Mouse (Mus musculus): Measurements from ENCODE around the gene Oard1. TPM values are rescaled to one million over a fixed set of nuclear protein-coding genes. Genes with fewer than 3 reads are reported as not detected.
A peak's percentile ranks its signal among the peaks of the same experiment; 100 is the strongest.

Oard1 gene
- polyA plus RNA-seq, 1 experiment from 2014 or later, result 45.4 TPM

DNA sequence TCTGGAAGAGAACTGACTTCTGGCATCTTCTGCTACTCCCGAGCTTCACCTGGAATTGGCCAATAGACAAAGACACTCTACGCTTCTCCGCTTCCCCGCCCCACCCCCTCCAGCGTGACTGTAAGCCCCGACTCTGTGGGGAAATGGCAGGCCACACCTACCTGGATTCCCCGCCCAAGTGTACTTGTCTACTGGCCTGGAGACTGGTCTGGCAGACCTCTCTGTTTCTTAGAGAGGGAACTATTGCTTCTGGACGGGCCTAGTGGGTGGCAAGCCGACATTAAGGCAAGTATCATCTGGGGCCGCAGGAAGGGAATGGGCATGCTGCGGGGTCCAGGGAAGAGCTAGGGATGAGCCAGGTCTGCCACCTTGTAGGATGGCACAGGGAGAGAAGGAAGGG, 44.9 kb downstream of the Oard1 start, which contains the start of gene Unc5cl:
Gene Unc5cl, plus strand, starts transcription at position 214 of the 400 bp plus-strand sequence.
- H3K9ac ChIP-seq, result no peak within 1 kb of the TSS
- WGBS, result 52% methylated on average over 11 of the region's 11 CpGs
- no peak within 1 kb of the TSS for H3K4me3 ChIP-seq
- no peak within 1 kb of the TSS for H3K27ac ChIP-seq (ENCODE audit: poor library complexity, severe bottlenecking)
- no peak for ATAC-seq (ENCODE audit: insufficient number of reproducible peaks, low FRiP score)
- 0 out of 2 replicates have a peak, but pooled peaks cover 3% of the 10 kb centered on the region for H3K27me3 ChIP-seq (replicated peaks)
- H3K36me3 ChIP-seq, result no peaks in the 10 kb centered on the region
- H3K9me3 ChIP-seq (replicated peaks), result no peaks in the 10 kb centered on the region
- H3K4me2 ChIP-seq, result peak within 1 kb of the TSS; percentile 40
- 0 out of 2 replicates have a peak, but pooled peaks cover 17% of the 10 kb centered on the region for H3K4me1 ChIP-seq (replicated peaks)

DNA sequence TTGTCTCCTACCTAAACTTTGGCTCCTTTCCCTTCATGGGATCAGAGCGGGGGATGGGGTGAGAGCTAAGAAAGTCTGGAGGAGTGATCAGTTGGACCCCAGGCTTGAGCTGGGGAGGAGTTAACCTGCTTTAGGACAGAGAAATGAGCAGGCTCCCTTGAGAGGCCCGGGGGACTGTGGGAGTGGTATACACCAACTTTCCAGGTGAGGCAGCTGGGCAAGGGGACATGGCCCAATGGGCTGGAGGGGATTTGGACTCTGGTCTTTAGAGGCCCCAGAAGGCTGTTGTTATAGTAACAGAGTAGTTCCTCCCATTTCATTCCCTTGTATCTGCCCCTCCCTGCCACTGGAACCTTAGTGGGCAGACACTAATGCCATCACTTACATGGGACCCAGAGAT, 46.1 kb downstream of the Oard1 start:
- Histone ChIP-seq H3K4me1 (replicated peaks) (0 out of 2 replicates have a peak, but pooled peaks cover 17% of the 10 kb centered on the region), H3K27ac (ENCODE audit: poor library complexity, severe bottlenecking) (no peak overlapping the region), H3K27me3 (replicated peaks) (peaks cover 4% of the 10 kb centered on the region; the same call in 1 of the 2 replicates), H3K4me3 (no peak overlapping the region), H3K9ac (no peak overlapping the region), H3K4me2 (no peak overlapping the region), H3K36me3 (no peaks in the 10 kb centered on the region), H3K9me3 (replicated peaks) (no peaks in the 10 kb centered on the region)
- 82% methylated on average over 2 of the region's 2 CpGs for WGBS
- no peak for ATAC-seq (ENCODE audit: insufficient number of reproducible peaks, low FRiP score)

DNA sequence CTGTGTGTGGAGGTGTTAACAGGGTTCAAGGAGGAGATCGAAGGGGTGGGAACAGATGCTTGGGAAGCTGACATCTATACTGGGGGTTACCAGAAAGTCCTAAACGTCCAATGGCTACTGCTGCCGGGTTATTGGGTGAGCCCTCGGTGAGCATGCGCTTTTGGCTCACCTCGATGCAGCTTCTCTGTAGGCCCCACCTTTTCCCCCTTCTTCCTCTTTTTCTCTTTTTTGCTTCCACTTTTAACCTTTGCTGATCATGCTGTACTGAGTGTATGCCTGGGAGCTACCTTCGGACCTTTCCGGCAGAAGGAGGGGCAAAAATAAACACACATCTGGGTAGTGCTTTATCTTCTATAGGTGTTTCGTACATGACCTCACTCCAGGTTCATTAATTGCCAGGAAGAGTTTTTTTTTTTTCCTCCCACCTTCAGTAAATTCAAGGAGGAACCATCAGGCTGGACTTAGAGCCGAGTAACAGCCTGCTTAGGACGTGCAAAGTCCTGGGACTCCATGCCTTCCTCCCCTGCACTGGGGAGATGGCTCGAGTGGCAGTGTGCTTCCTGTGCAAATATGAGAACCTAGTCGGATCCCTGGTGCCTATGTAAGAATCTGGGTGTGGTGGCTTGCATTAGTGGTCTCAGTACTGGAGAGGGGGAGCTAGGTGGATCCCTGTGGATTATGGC, 48.3 kb downstream of the Oard1 start:
- no peak overlapping the region for H3K4me2 ChIP-seq
- no peak for ATAC-seq (ENCODE audit: insufficient number of reproducible peaks, low FRiP score)
- H3K9ac ChIP-seq, result no peak overlapping the region
- no peaks in the 10 kb centered on the region for H3K9me3 ChIP-seq (replicated peaks)
- H3K27me3 ChIP-seq (replicated peaks), result peaks cover 9% of the 10 kb centered on the region; the same call in 1 of the 2 replicates
- 0 out of 2 replicates have a peak, but pooled peaks cover 8% of the 10 kb centered on the region for H3K4me1 ChIP-seq (replicated peaks)
- no peak overlapping the region for H3K27ac ChIP-seq (ENCODE audit: poor library complexity, severe bottlenecking)
- H3K36me3 ChIP-seq, result no peaks in the 10 kb centered on the region
- WGBS, result 72% methylated on average over 13 of the region's 13 CpGs
- no peak overlapping the region for H3K4me3 ChIP-seq

DNA sequence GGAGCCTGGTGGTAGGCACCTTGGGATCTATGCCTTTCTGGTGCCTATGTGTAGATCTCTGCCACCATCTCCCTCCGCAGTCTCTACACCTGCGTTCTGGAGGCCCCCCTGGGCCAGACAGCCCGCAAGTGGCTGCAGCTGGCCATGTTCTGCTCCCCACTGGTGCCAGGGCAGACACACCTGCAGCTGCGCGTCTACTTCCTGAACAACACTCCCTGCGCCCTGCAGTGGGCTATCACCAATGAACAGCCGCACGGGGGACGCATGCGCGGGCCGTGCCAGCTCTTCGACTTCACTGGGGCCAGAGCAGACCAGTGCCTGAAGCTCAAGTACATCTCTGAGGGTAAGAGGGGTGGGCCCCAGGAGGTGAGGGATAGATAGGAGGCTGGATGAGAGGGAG, 52.3 kb downstream of the Oard1 start:
- H3K4me1 ChIP-seq (replicated peaks), result peaks cover 8% of the 10 kb centered on the region; the same call in 1 of the 2 replicates
- H3K9me3 ChIP-seq (replicated peaks), result no peaks in the 10 kb centered on the region
- H3K27ac ChIP-seq (ENCODE audit: poor library complexity, severe bottlenecking), result no peak overlapping the region
- H3K4me3 ChIP-seq, result no peak overlapping the region
- no peak overlapping the region for H3K9ac ChIP-seq
- WGBS, result 93% methylated on average over 13 of the region's 13 CpGs
- peaks cover 38% of the 10 kb centered on the region for H3K27me3 ChIP-seq (replicated peaks)
- no peak overlapping the region for H3K4me2 ChIP-seq
- no peaks in the 10 kb centered on the region for H3K36me3 ChIP-seq
- ATAC-seq (ENCODE audit: insufficient number of reproducible peaks, low FRiP score), result no peak

DNA sequence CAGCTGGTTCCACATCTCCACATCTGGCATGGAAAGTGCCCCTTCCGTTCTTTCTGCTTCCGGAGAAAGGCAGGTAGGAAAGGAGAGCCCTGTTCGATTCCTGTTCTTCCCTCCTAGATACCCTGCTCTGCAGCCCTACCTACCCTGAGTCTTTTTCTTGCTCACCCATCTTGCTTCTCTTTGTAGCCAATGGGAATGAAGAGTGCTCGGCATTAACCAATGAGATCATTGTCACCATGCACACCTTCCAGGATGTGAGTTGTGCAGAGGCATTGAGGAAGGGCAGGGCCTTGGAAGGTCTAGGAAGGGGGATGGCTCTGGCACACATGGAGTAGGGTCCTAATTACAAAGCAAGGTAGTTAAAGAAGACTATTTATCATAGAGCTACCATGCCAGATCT, 53.6 kb downstream of the Oard1 start:
- H3K27me3 ChIP-seq (replicated peaks), result peaks cover 41% of the 10 kb centered on the region
- no peak overlapping the region for H3K4me2 ChIP-seq
- no peak for ATAC-seq (ENCODE audit: insufficient number of reproducible peaks, low FRiP score)
- no peaks in the 10 kb centered on the region for H3K9me3 ChIP-seq (replicated peaks)
- WGBS, result 84% methylated on average over 4 of the region's 4 CpGs
- no peaks in the 10 kb centered on the region for H3K36me3 ChIP-seq
- H3K4me3 ChIP-seq, result no peak overlapping the region
- H3K4me1 ChIP-seq (replicated peaks), result peaks cover 6% of the 10 kb centered on the region
- H3K9ac ChIP-seq, result no peak overlapping the region
- no peak overlapping the region for H3K27ac ChIP-seq (ENCODE audit: poor library complexity, severe bottlenecking)

Other genes starting within 250 kb of the Oard1 start
- gene A530064D06Rik, start 242.7 kb upstream of the Oard1 start, polyA plus RNA-seq (2016; fragmentation: Nextera tagmentation; extraction: Ambion mirVana), result not detected in 2 replicates
- gene Trem1, start 177.2 kb upstream of the Oard1 start, polyA plus RNA-seq (2016; fragmentation: Nextera tagmentation; extraction: Ambion mirVana), result 0.08 and 0.22 TPM in 2 replicates
- not detected in 2 replicates for gene Trem3, start 162.2 kb upstream of the Oard1 start, polyA plus RNA-seq (2016; fragmentation: Nextera tagmentation; extraction: Ambion mirVana)
- 0.39 and 0.74 TPM in 2 replicates for gene Treml4, start 145.7 kb upstream of the Oard1 start, polyA plus RNA-seq (2016; fragmentation: Nextera tagmentation; extraction: Ambion mirVana)
- 0.82 and 0.97 TPM in 2 replicates for gene Treml2, start 110.5 kb upstream of the Oard1 start, polyA plus RNA-seq (2016; fragmentation: Nextera tagmentation; extraction: Ambion mirVana)
- gene B430306N03Rik, start 93.9 kb upstream of the Oard1 start, polyA plus RNA-seq (2016; fragmentation: Nextera tagmentation; extraction: Ambion mirVana), result 0.13 and 0.15 TPM in 2 replicates
- 1.5 and 1.7 TPM in 2 replicates for gene Trem2, start 63.6 kb upstream of the Oard1 start, polyA plus RNA-seq (2016; fragmentation: Nextera tagmentation; extraction: Ambion mirVana)
- 4.3 and 6.1 TPM in 2 replicates for gene Treml1, start 50.1 kb upstream of the Oard1 start, polyA plus RNA-seq (2016; fragmentation: Nextera tagmentation; extraction: Ambion mirVana)
- gene Nfya, start 108 bp upstream of the Oard1 start, polyA plus RNA-seq (2016; fragmentation: Nextera tagmentation; extraction: Ambion mirVana), result 13.7 and 14.0 TPM in 2 replicates
- gene Apobec2, start 22.9 kb downstream of the Oard1 start, polyA plus RNA-seq (2016; fragmentation: Nextera tagmentation; extraction: Ambion mirVana), result 199 and 207 TPM in 2 replicates
- gene Tspo2, start 41.5 kb downstream of the Oard1 start, polyA plus RNA-seq (2016; fragmentation: Nextera tagmentation; extraction: Ambion mirVana), result 4.5 and 5.7 TPM in 2 replicates
- gene Unc5cl, start 44.9 kb downstream of the Oard1 start, polyA plus RNA-seq (2016; fragmentation: Nextera tagmentation; extraction: Ambion mirVana), result 0.09 and 0.36 TPM in 2 replicates